Mouse (Mus musculus): ENCODE results near the gene Prdm16.

GRCm38 (mm10) chr4:154640443-154641295 is 4.0 kb upstream of the Prdm16 start:
- TF ChIP-seq CTCF (IDR thresholded peaks at IDR 0.05; ENCODE audit: control insufficient read depth, insufficient read depth, insufficient read length), result no peak
- no peak for TF ChIP-seq MYOG (IDR thresholded peaks at IDR 0.05; ENCODE audit: control insufficient read depth, extremely low read depth, insufficient read length)
- no peak for TF ChIP-seq USF1 (IDR thresholded peaks at IDR 0.05; ENCODE audit: low read depth)
- no peak for TF ChIP-seq MAX (IDR thresholded peaks at IDR 0.05)
- TF ChIP-seq FOSL1 (IDR thresholded peaks at IDR 0.05; ENCODE audit: insufficient read depth, low read length, poor library complexity, severe bottlenecking), result no peak
- TF ChIP-seq MYOD1 (IDR thresholded peaks at IDR 0.05; ENCODE audit: control insufficient read depth, insufficient read length, low read depth), result no peak

Measured in C2C12 (cell line).